ENCODE assay signal across 8 mouse cellular contexts in genomic region chr4:154026441-154026761, GRCm38 (mm10). TPM values are rescaled to one million over a fixed set of nuclear protein-coding genes. Genes with fewer than 3 reads are reported as not detected.
DNase-seq lines count a peak whose midpoint lies in the region; ATAC-seq and TF ChIP-seq lines count a peak whose summit lies in the region.

No protein-coding gene starts in this region.

- DNase-seq in heart, adult 11 months, result peak; percentile 92
- no peak for DNase-seq in heart, adult 9 months (ENCODE audit: low spot score in 2 of 2)
- no peak for DNase-seq in spleen, adult 2 months (ENCODE audit: low read depth in 1 of 2, low spot score in 2 of 2)
- no peak for DNase-seq in spleen, adult 18-20 months
- no peak for DNase-seq in liver, embryonic 14.5 days (ENCODE audit: low read depth in 3 of 3, low spot score in 3 of 3)
- DNase-seq in layer of hippocampus, adult 9-10 months (ENCODE audit: low spot score), result no peak
- no peak for DNase-seq in adipocyte (ENCODE audit: low spot score)

- 42% methylated on average over 2 of the region's 2 CpGs for WGBS in spleen, adult 2 months
- 10% methylated on average over 2 of the region's 2 CpGs for WGBS in liver, embryonic 14.5 days (ENCODE audit: insufficient replicate concordance)

- H3K27me3 ChIP-seq in spleen, adult 2 months (ENCODE audit: control insufficient read depth, insufficient read depth, low read length), result peaks cover 2% of the 10 kb centered on the region; the same call in 1 of the 2 replicates
- H3K27me3 ChIP-seq in liver, embryonic 14.5 days (ENCODE audit: control insufficient read depth, insufficient read depth, low read length), result no peaks in the 10 kb centered on the region

- TF ChIP-seq CTCF in spleen, adult 2 months (IDR thresholded peaks at IDR 0.05; ENCODE audit: extremely low read depth, insufficient read depth, insufficient read length, insufficient replicate concordance), result no peak
- TF ChIP-seq CTCF in liver, embryonic 14.5 days (IDR thresholded peaks at IDR 0.05; ENCODE audit: low read depth), result no peak

- H3K4me1 ChIP-seq in spleen, adult 2 months (ENCODE audit: control insufficient read depth, insufficient read depth, insufficient read length), result no peaks in the 10 kb centered on the region; the same call in 1 of the 2 replicates
- peaks cover 18 to 40% of the 10 kb centered on the region in 2 experiments for H3K4me1 ChIP-seq in liver, embryonic 14.5 days (replicated peaks; ENCODE audit: control insufficient read depth in 2 of 2, insufficient read depth in 2 of 2, low read length in 1 of 2)

- H3K4me2 ChIP-seq in liver, embryonic 14.5 days (ENCODE audit: low read depth), result peak overlapping the region; percentile 82

- TF ChIP-seq EP300 in liver, embryonic 14.5 days (IDR thresholded peaks at IDR 0.05; ENCODE audit: low read depth), result no peak

- TF ChIP-seq POLR2A in spleen, adult 2 months (IDR thresholded peaks at IDR 0.05; ENCODE audit: low read depth, low read length), result no peak

- H3K4me3 ChIP-seq in spleen, adult 2 months (ENCODE audit: extremely low read depth, insufficient read depth, insufficient read length), result peak overlapping the region; percentile 47; the same call in 1 of the 2 replicates
- peak overlapping the region; percentile 92 to 96 for H3K4me3 ChIP-seq in liver, embryonic 14.5 days (ENCODE audit: insufficient read depth in 1 of 2, low read depth in 2 of 2, low read length in 2 of 2)

- H3K9ac ChIP-seq in liver, embryonic 14.5 days (replicated peaks), result peak overlapping the region; percentile 99

- H3K36me3 ChIP-seq in spleen, adult 2 months (ENCODE audit: control insufficient read depth, insufficient read depth, low read length), result peaks cover 7% of the 10 kb centered on the region
- peaks cover 24% of the 10 kb centered on the region for H3K36me3 ChIP-seq in liver, embryonic 14.5 days (replicated peaks; ENCODE audit: control insufficient read depth, insufficient read depth, low read depth)

- ATAC-seq in liver, embryonic 14.5 days (ENCODE audit: insufficient read depth), result no peak
- no peak for ATAC-seq in cerebellum, adult (ENCODE audit: insufficient number of reproducible peaks, low FRiP score, low TSS enrichment)

- H3K27ac ChIP-seq in spleen, adult 2 months (ENCODE audit: insufficient read depth, low read length), result no peak overlapping the region
- H3K27ac ChIP-seq in liver, embryonic 14.5 days, result peak overlapping the region; percentile 82

- H3K9me3 ChIP-seq in liver, embryonic 14.5 days (ENCODE audit: control insufficient read depth, low read length), result no peaks in the 10 kb centered on the region

RNA-seq across cellular contexts. Expression of gene Smim1, which starts 0.4 kb away (rescaled TPM):
- polyA plus RNA-seq in spleen, adult 2 months (2012; rRNA removed), result 30.5 and 36.3 TPM in 2 replicates
- polyA plus RNA-seq in liver, embryonic 14.5 days (2012; rRNA removed), result 224 and 276 TPM in 2 replicates
- 446 and 452 TPM in 2 replicates for polyA plus RNA-seq in liver, embryonic 14.5 days (2014; fragmentation: Nextera tagmentation; extraction: Ambion mirVana)

RNA-seq across cellular contexts. Expression of gene Lrrc47, which starts 14.9 kb away (rescaled TPM):
- 47.2 and 71.0 TPM in 2 replicates for polyA plus RNA-seq in spleen, adult 2 months (2012; rRNA removed)
- 20.8 and 23.6 TPM in 2 replicates for polyA plus RNA-seq in liver, embryonic 14.5 days (2012; rRNA removed)
- 13.2 and 15.1 TPM in 2 replicates for polyA plus RNA-seq in liver, embryonic 14.5 days (2014; fragmentation: Nextera tagmentation; extraction: Ambion mirVana)

RNA-seq across cellular contexts. Expression of gene Ccdc27, which starts 16.1 kb away (rescaled TPM):
- polyA plus RNA-seq in spleen, adult 2 months (2012; rRNA removed), result not detected in 2 replicates
- polyA plus RNA-seq in liver, embryonic 14.5 days (2012; rRNA removed), result not detected in 2 replicates
- not detected in 2 replicates for polyA plus RNA-seq in liver, embryonic 14.5 days (2014; fragmentation: Nextera tagmentation; extraction: Ambion mirVana)

RNA-seq across cellular contexts. Expression of gene Cep104, which starts 51.4 kb away (rescaled TPM):
- polyA plus RNA-seq in spleen, adult 2 months (2012; rRNA removed), result 8.6 and 9.6 TPM in 2 replicates
- 3.3 and 3.9 TPM in 2 replicates for polyA plus RNA-seq in liver, embryonic 14.5 days (2012; rRNA removed)
- 5.1 and 6.3 TPM in 2 replicates for polyA plus RNA-seq in liver, embryonic 14.5 days (2014; fragmentation: Nextera tagmentation; extraction: Ambion mirVana)

RNA-seq across cellular contexts. Expression of gene Dffb, which starts 51.5 kb away (rescaled TPM):
- 23.1 and 33.5 TPM in 2 replicates for polyA plus RNA-seq in spleen, adult 2 months (2012; rRNA removed)
- 8.0 and 8.6 TPM in 2 replicates for polyA plus RNA-seq in liver, embryonic 14.5 days (2012; rRNA removed)
- polyA plus RNA-seq in liver, embryonic 14.5 days (2014; fragmentation: Nextera tagmentation; extraction: Ambion mirVana), result 5.8 and 6.1 TPM in 2 replicates
